ENCODE assay signal across 8 mouse cellular contexts in genomic region chr19:46394712-46395108, GRCm38 (mm10). TPM values are rescaled to one million over a fixed set of nuclear protein-coding genes. Genes with fewer than 3 reads are reported as not detected.
DNase-seq lines count a peak whose midpoint lies in the region; ATAC-seq and TF ChIP-seq lines count a peak whose summit lies in the region.

No protein-coding gene starts in this region.

- no peak for TF ChIP-seq CTCF in ES-Bruce4 (IDR thresholded peaks at IDR 0.05; ENCODE audit: low read depth, low read length)

- peak overlapping the region; percentile 80 to 89 for H3K4me3 ChIP-seq in heart, embryonic 14.5 days (ENCODE audit: control insufficient read depth in 1 of 2, insufficient read depth in 1 of 2, low read depth in 1 of 2, low read length in 2 of 2)
- peak overlapping the region; percentile 79 for H3K4me3 ChIP-seq in ES-Bruce4 (ENCODE audit: low read depth, low read length)
- H3K4me3 ChIP-seq in forebrain, embryonic 15.5 days, result peak overlapping the region; percentile 92
- H3K4me3 ChIP-seq in liver, embryonic 16.5 days (ENCODE audit: low read depth, low read length), result peak overlapping the region; percentile 76

- TF ChIP-seq EP300 in ES-Bruce4 (IDR thresholded peaks at IDR 0.05; ENCODE audit: insufficient read depth, low read depth, low read length), result no peak

- H3K9ac ChIP-seq in heart, embryonic 14.5 days (ENCODE audit: low read length), result peak overlapping the region; percentile 63
- H3K9ac ChIP-seq in ES-Bruce4 (ENCODE audit: low read depth, poor library complexity, severe bottlenecking), result peak overlapping the region; percentile 36; the same call in 1 of the 2 replicates
- H3K9ac ChIP-seq in forebrain, embryonic 15.5 days (replicated peaks), result peak overlapping the region; percentile 52
- H3K9ac ChIP-seq in liver, embryonic 16.5 days (ENCODE audit: low read depth, low read length), result peak overlapping the region; percentile 63

- no peak for TF ChIP-seq POLR2A in ES-Bruce4 (IDR thresholded peaks at IDR 0.05; ENCODE audit: insufficient read depth, low read length)

- no peak for ATAC-seq in heart, embryonic 14.5 days (ENCODE audit: insufficient number of reproducible peaks, insufficient read depth, low FRiP score, low read depth)
- ATAC-seq in forebrain, embryonic 15.5 days (replicated peaks), result no peak
- no peak for ATAC-seq in liver, embryonic 16.5 days (ENCODE audit: low read depth)

- DNase-seq in heart, adult 9 months (ENCODE audit: low spot score in 2 of 2), result no peak
- DNase-seq in layer of hippocampus, adult 8-10 months (ENCODE audit: low spot score in 2 of 2), result no peak
- no peak for DNase-seq in retina, embryonic 14.5 days (ENCODE audit: low spot score)
- no peak for DNase-seq in spleen, postnatal 10 days (ENCODE audit: low spot score in 2 of 2)

- peaks cover 8% of the 10 kb centered on the region; the same call in 1 of the 2 replicates for H3K36me3 ChIP-seq in heart, embryonic 14.5 days (ENCODE audit: control insufficient read depth, insufficient read depth, low read length)
- H3K36me3 ChIP-seq in ES-Bruce4 (ENCODE audit: control insufficient read depth, insufficient read depth, low read length, poor library complexity, severe bottlenecking), result no peaks in the 10 kb centered on the region
- peaks cover 3% of the 10 kb centered on the region; the same call in 1 of the 2 replicates for H3K36me3 ChIP-seq in forebrain, embryonic 15.5 days
- H3K36me3 ChIP-seq in liver, embryonic 16.5 days (ENCODE audit: control insufficient read depth, insufficient read depth), result peaks cover 3% of the 10 kb centered on the region; the same call in 1 of the 2 replicates

- H3K4me2 ChIP-seq in heart, embryonic 14.5 days (ENCODE audit: low read length), result peak overlapping the region; percentile 84
- peak overlapping the region; percentile 91 for H3K4me2 ChIP-seq in forebrain, embryonic 15.5 days (replicated peaks)
- peak overlapping the region; percentile 90 for H3K4me2 ChIP-seq in liver, embryonic 16.5 days (ENCODE audit: low read depth, low read length)

- no peaks in the 10 kb centered on the region for H3K27me3 ChIP-seq in heart, embryonic 14.5 days (ENCODE audit: control insufficient read depth, insufficient read depth, low read length)
- no peaks in the 10 kb centered on the region for H3K27me3 ChIP-seq in ES-Bruce4 (ENCODE audit: control insufficient read depth, insufficient read depth, low read length, poor library complexity, severe bottlenecking)
- H3K27me3 ChIP-seq in forebrain, embryonic 15.5 days, result no peaks in the 10 kb centered on the region
- H3K27me3 ChIP-seq in liver, embryonic 16.5 days (ENCODE audit: control insufficient read depth, insufficient read depth, low read depth, low read length), result no peaks in the 10 kb centered on the region

- 3% methylated on average over 10 of the region's 10 CpGs for WGBS in heart, embryonic 14.5 days
- WGBS in forebrain, embryonic 15.5 days, result 8% methylated on average over 10 of the region's 10 CpGs
- 2% methylated on average over 10 of the region's 10 CpGs for WGBS in liver, embryonic 16.5 days (ENCODE audit: insufficient replicate concordance)

- peaks cover 19 to 37% of the 10 kb centered on the region in 2 experiments for H3K4me1 ChIP-seq in heart, embryonic 14.5 days (ENCODE audit: control insufficient read depth in 2 of 2, insufficient read depth in 2 of 2, low read length in 2 of 2)
- no peaks in the 10 kb centered on the region for H3K4me1 ChIP-seq in ES-Bruce4 (ENCODE audit: control insufficient read depth, insufficient read depth, low read length)
- H3K4me1 ChIP-seq in forebrain, embryonic 15.5 days, result peaks cover 49% of the 10 kb centered on the region
- H3K4me1 ChIP-seq in liver, embryonic 16.5 days (ENCODE audit: control insufficient read depth, low read depth, low read length), result peaks cover 28% of the 10 kb centered on the region

- H3K9me3 ChIP-seq in heart, embryonic 14.5 days (ENCODE audit: control insufficient read depth, low read length), result no peaks in the 10 kb centered on the region
- H3K9me3 ChIP-seq in ES-Bruce4 (replicated peaks; ENCODE audit: control insufficient read depth, insufficient read depth, low read length, poor library complexity, severe bottlenecking), result no peaks in the 10 kb centered on the region
- no peaks in the 10 kb centered on the region for H3K9me3 ChIP-seq in forebrain, embryonic 15.5 days
- no peaks in the 10 kb centered on the region for H3K9me3 ChIP-seq in liver, embryonic 16.5 days (replicated peaks; ENCODE audit: control insufficient read depth, low read length)

- H3K27ac ChIP-seq in heart, embryonic 14.5 days (replicated peaks in 1 of 2; ENCODE audit: control insufficient read depth in 1 of 2, insufficient read depth in 1 of 2, low read depth in 2 of 2, low read length in 2 of 2), result no peak overlapping the region
- H3K27ac ChIP-seq in ES-Bruce4 (ENCODE audit: insufficient read depth, low read length), result no peak overlapping the region
- H3K27ac ChIP-seq in forebrain, embryonic 15.5 days (replicated peaks), result no peak overlapping the region
- H3K27ac ChIP-seq in liver, embryonic 16.5 days (ENCODE audit: low read length), result peak overlapping the region; percentile 17; the same call in 1 of the 2 replicates

RNA-seq across cellular contexts. Expression of gene Actr1a, which starts 0.8 kb away (rescaled TPM):
- polyA plus RNA-seq in heart, embryonic 14.5 days (2014; fragmentation: Nextera tagmentation; extraction: Ambion mirVana), result 117 and 126 TPM in 2 replicates
- 75.3 and 92.8 TPM in 2 replicates for polyA plus RNA-seq in ES-Bruce4 (2011; ENCODE audit: insufficient read depth, insufficient read length, low read depth, missing spikeins)
- 374 and 380 TPM in 2 replicates for polyA plus RNA-seq in forebrain, embryonic 15.5 days (2015; fragmentation: Nextera tagmentation; extraction: Ambion mirVana)
- polyA plus RNA-seq in liver, embryonic 16.5 days (2015; fragmentation: Nextera tagmentation; extraction: Ambion mirVana), result 45.2 and 48.6 TPM in 2 replicates
- total RNA-seq in layer of hippocampus, adult 8-10 months (2022), result 100 to 1,000 TPM; 175 to 202 (median 183) TPM

RNA-seq across cellular contexts. Expression of gene Sufu, which starts 2.0 kb away (rescaled TPM):
- polyA plus RNA-seq in heart, embryonic 14.5 days (2014; fragmentation: Nextera tagmentation; extraction: Ambion mirVana), result 18.3 and 18.8 TPM in 2 replicates
- polyA plus RNA-seq in ES-Bruce4 (2011; ENCODE audit: insufficient read depth, insufficient read length, low read depth, missing spikeins), result 16.0 and 16.7 TPM in 2 replicates
- polyA plus RNA-seq in forebrain, embryonic 15.5 days (2015; fragmentation: Nextera tagmentation; extraction: Ambion mirVana), result 28.9 and 30.5 TPM in 2 replicates
- 5.0 and 5.7 TPM in 2 replicates for polyA plus RNA-seq in liver, embryonic 16.5 days (2015; fragmentation: Nextera tagmentation; extraction: Ambion mirVana)
- total RNA-seq in layer of hippocampus, adult 8-10 months (2022), result 10 to 100 TPM; 17.4 to 22.3 (median 19.4) TPM

RNA-seq across cellular contexts. Expression of gene 2310034G01Rik, which starts 44.6 kb away (rescaled TPM):
- polyA plus RNA-seq in heart, embryonic 14.5 days (2014; fragmentation: Nextera tagmentation; extraction: Ambion mirVana), result 0.62 and 1.8 TPM in 2 replicates
- 0.43 TPM in 1 of 2 replicates, not detected in the other for polyA plus RNA-seq in ES-Bruce4 (2011; ENCODE audit: insufficient read depth, insufficient read length, low read depth, missing spikeins)
- polyA plus RNA-seq in forebrain, embryonic 15.5 days (2015; fragmentation: Nextera tagmentation; extraction: Ambion mirVana), result 2.5 and 2.6 TPM in 2 replicates
- 0.36 and 0.40 TPM in 2 replicates for polyA plus RNA-seq in liver, embryonic 16.5 days (2015; fragmentation: Nextera tagmentation; extraction: Ambion mirVana)
- 1 to 10 TPM in 3 of 4 experiments, under 1 TPM in 1; 0.89 to 1.5 (median 1.3) TPM for total RNA-seq in layer of hippocampus, adult 8-10 months (2022)

RNA-seq across cellular contexts. Expression of gene Mfsd13a, which starts 53.8 kb away (rescaled TPM):
- 4.4 and 6.4 TPM in 2 replicates for polyA plus RNA-seq in heart, embryonic 14.5 days (2014; fragmentation: Nextera tagmentation; extraction: Ambion mirVana)
- polyA plus RNA-seq in ES-Bruce4 (2011; ENCODE audit: insufficient read depth, insufficient read length, low read depth, missing spikeins), result 47.5 and 51.2 TPM in 2 replicates
- 8.7 and 9.3 TPM in 2 replicates for polyA plus RNA-seq in forebrain, embryonic 15.5 days (2015; fragmentation: Nextera tagmentation; extraction: Ambion mirVana)
- polyA plus RNA-seq in liver, embryonic 16.5 days (2015; fragmentation: Nextera tagmentation; extraction: Ambion mirVana), result 11.2 and 13.8 TPM in 2 replicates
- total RNA-seq in layer of hippocampus, adult 8-10 months (2022), result 10 to 100 TPM; 28.3 to 30.7 (median 30.3) TPM

RNA-seq across cellular contexts. Expression of gene Cuedc2, which starts 56.2 kb away (rescaled TPM):
- 125 and 128 TPM in 2 replicates for polyA plus RNA-seq in heart, embryonic 14.5 days (2014; fragmentation: Nextera tagmentation; extraction: Ambion mirVana)
- 65.5 and 78.3 TPM in 2 replicates for polyA plus RNA-seq in ES-Bruce4 (2011; ENCODE audit: insufficient read depth, insufficient read length, low read depth, missing spikeins)
- polyA plus RNA-seq in forebrain, embryonic 15.5 days (2015; fragmentation: Nextera tagmentation; extraction: Ambion mirVana), result 351 and 362 TPM in 2 replicates
- 67.3 and 67.6 TPM in 2 replicates for polyA plus RNA-seq in liver, embryonic 16.5 days (2015; fragmentation: Nextera tagmentation; extraction: Ambion mirVana)
- 100 to 1,000 TPM; 158 to 175 (median 166) TPM for total RNA-seq in layer of hippocampus, adult 8-10 months (2022)
